Mouse (Mus musculus): ENCODE results near the gene Dock4. TPM values are rescaled to one million over a fixed set of nuclear protein-coding genes. Genes with fewer than 3 reads are reported as not detected.

Gene Dock4
- total and polyA plus RNA-seq, 2 experiments from 2014 or later = 10.5 to 30.9 TPM

GRCm38 (mm10) chr12:40417257-40417656, 28.5 kb upstream of the Dock4 start:
- WGBS = 88% methylated on average over 4 of the region's 4 CpGs
- H3K9ac ChIP-seq = no peak overlapping the region

GRCm38 (mm10) chr12:40424991-40425390, 20.8 kb upstream of the Dock4 start:
- 87% methylated on average over 1 of the region's 1 CpGs for WGBS
- no peak overlapping the region for H3K9ac ChIP-seq
- H3K4me2 ChIP-seq (ENCODE audit: low read depth) = no peak overlapping the region
- H3K4me1 ChIP-seq (ENCODE audit: insufficient read depth) = no peaks in the 10 kb centered on the region
- ATAC-seq (no peak), DNase-seq (no peak)
- no peaks in the 10 kb centered on the region for H3K27me3 ChIP-seq (ENCODE audit: insufficient read depth, low read length)
- H3K36me3 ChIP-seq (ENCODE audit: insufficient read depth) = no peaks in the 10 kb centered on the region
- no peak overlapping the region for H3K4me3 ChIP-seq (ENCODE audit: low read depth, low read length)
- TF ChIP-seq CTCF (IDR thresholded peaks at IDR 0.05; ENCODE audit: low read depth) = no peak
- no peaks in the 10 kb centered on the region for H3K9me3 ChIP-seq (ENCODE audit: low read length)
- no peak overlapping the region for H3K27ac ChIP-seq (ENCODE audit: low read depth, low read length)

More at GRCm38 (mm10) chr12:40417257-40417656, 28.5 kb upstream of the Dock4 start:
- Histone ChIP-seq H3K4me1 (ENCODE audit: insufficient read depth) (no peaks in the 10 kb centered on the region), H3K4me2 (ENCODE audit: low read depth) (no peak overlapping the region), H3K4me3 (ENCODE audit: low read depth, low read length) (no peak overlapping the region), H3K27me3 (ENCODE audit: insufficient read depth, low read length) (no peaks in the 10 kb centered on the region), H3K9me3 (ENCODE audit: low read length) (no peaks in the 10 kb centered on the region), H3K27ac (ENCODE audit: low read depth, low read length) (no peak overlapping the region), H3K36me3 (ENCODE audit: insufficient read depth) (no peaks in the 10 kb centered on the region)
- DNase-seq (no peak), ATAC-seq (no peak)
- no peak for TF ChIP-seq CTCF (IDR thresholded peaks at IDR 0.05; ENCODE audit: low read depth)

GRCm38 (mm10) chr12:40427606-40428005, 18.1 kb upstream of the Dock4 start:
- no peak for TF ChIP-seq CTCF (IDR thresholded peaks at IDR 0.05; ENCODE audit: low read depth)

GRCm38 (mm10) chr12:40429976-40430375, 15.8 kb upstream of the Dock4 start:
- Histone ChIP-seq H3K4me3 (ENCODE audit: low read depth, low read length) (no peak overlapping the region), H3K4me2 (ENCODE audit: low read depth) (no peak overlapping the region), H3K27me3 (ENCODE audit: insufficient read depth, low read length) (no peaks in the 10 kb centered on the region), H3K9me3 (ENCODE audit: low read length) (no peaks in the 10 kb centered on the region), H3K36me3 (ENCODE audit: insufficient read depth) (no peaks in the 10 kb centered on the region), H3K4me1 (ENCODE audit: insufficient read depth) (no peaks in the 10 kb centered on the region), H3K27ac (ENCODE audit: low read depth, low read length) (no peak overlapping the region), H3K9ac (no peak overlapping the region)
- DNase-seq = no peak
- ATAC-seq = no peak
- no peak for TF ChIP-seq CTCF (IDR thresholded peaks at IDR 0.05; ENCODE audit: low read depth)
- WGBS = 51% methylated on average over 3 of the region's 3 CpGs

More at GRCm38 (mm10) chr12:40427606-40428005, 18.1 kb upstream of the Dock4 start:
- ATAC-seq (no peak; the same call in 1 of the 2 replicates), DNase-seq (no peak)
- no peaks in the 10 kb centered on the region for H3K4me1 ChIP-seq (ENCODE audit: insufficient read depth)
- H3K9ac ChIP-seq = no peak overlapping the region
- H3K4me2 ChIP-seq (ENCODE audit: low read depth) = no peak overlapping the region
- H3K27me3 ChIP-seq (ENCODE audit: insufficient read depth, low read length) = no peaks in the 10 kb centered on the region
- 78% methylated on average over 10 of the region's 10 CpGs for WGBS
- no peak overlapping the region for H3K27ac ChIP-seq (ENCODE audit: low read depth, low read length)
- H3K4me3 ChIP-seq (ENCODE audit: low read depth, low read length) = no peak overlapping the region
- no peaks in the 10 kb centered on the region for H3K9me3 ChIP-seq (ENCODE audit: low read length)
- no peaks in the 10 kb centered on the region for H3K36me3 ChIP-seq (ENCODE audit: insufficient read depth)

- peak; percentile 34; the same call in 1 of the 2 replicates for ATAC-seq
- 39% methylated on average over 5 of the region's 5 CpGs for WGBS
- H3K4me3 ChIP-seq (ENCODE audit: low read depth, low read length) = no peak overlapping the region
Measured at GRCm38 (mm10) chr12:40431075-40431474, 14.7 kb upstream of the Dock4 start.

GRCm38 (mm10) chr12:40434101-40434500, 11.7 kb upstream of the Dock4 start:
- no peak overlapping the region for H3K4me2 ChIP-seq (ENCODE audit: low read depth)
- TF ChIP-seq CTCF (IDR thresholded peaks at IDR 0.05; ENCODE audit: low read depth) = no peak
- no peaks in the 10 kb centered on the region for H3K4me1 ChIP-seq (ENCODE audit: insufficient read depth)
- H3K36me3 ChIP-seq (ENCODE audit: insufficient read depth) = no peaks in the 10 kb centered on the region
- no peaks in the 10 kb centered on the region for H3K27me3 ChIP-seq (ENCODE audit: insufficient read depth, low read length)
- no peak overlapping the region for H3K9ac ChIP-seq
- H3K4me3 ChIP-seq (ENCODE audit: low read depth, low read length) = no peak overlapping the region
- DNase-seq (peak; percentile 21), ATAC-seq (no peak)
- no peaks in the 10 kb centered on the region for H3K9me3 ChIP-seq (ENCODE audit: low read length)
- 23% methylated on average over 3 of the region's 3 CpGs for WGBS
- H3K27ac ChIP-seq (ENCODE audit: low read depth, low read length) = no peak overlapping the region

More at GRCm38 (mm10) chr12:40431075-40431474, 14.7 kb upstream of the Dock4 start:
- H3K9ac ChIP-seq = no peak overlapping the region
- no peak for DNase-seq
- H3K27ac ChIP-seq (ENCODE audit: low read depth, low read length) = no peak overlapping the region
- no peaks in the 10 kb centered on the region for H3K36me3 ChIP-seq (ENCODE audit: insufficient read depth)
- no peaks in the 10 kb centered on the region for H3K27me3 ChIP-seq (ENCODE audit: insufficient read depth, low read length)
- H3K4me2 ChIP-seq (ENCODE audit: low read depth) = no peak overlapping the region
- no peak for TF ChIP-seq CTCF (IDR thresholded peaks at IDR 0.05; ENCODE audit: low read depth)
- no peaks in the 10 kb centered on the region for H3K9me3 ChIP-seq (ENCODE audit: low read length)
- no peaks in the 10 kb centered on the region for H3K4me1 ChIP-seq (ENCODE audit: insufficient read depth)

- DNase-seq (no peak), ATAC-seq (no peak)
- Histone ChIP-seq H3K9ac (no peak overlapping the region), H3K4me1 (ENCODE audit: insufficient read depth) (no peaks in the 10 kb centered on the region), H3K4me2 (ENCODE audit: low read depth) (no peak overlapping the region), H3K9me3 (ENCODE audit: low read length) (no peaks in the 10 kb centered on the region), H3K36me3 (ENCODE audit: insufficient read depth) (no peaks in the 10 kb centered on the region), H3K27ac (ENCODE audit: low read depth, low read length) (no peak overlapping the region), H3K27me3 (ENCODE audit: insufficient read depth, low read length) (no peaks in the 10 kb centered on the region), H3K4me3 (ENCODE audit: low read depth, low read length) (no peak overlapping the region)
- 29% methylated on average over 2 of the region's 2 CpGs for WGBS
- no peak for TF ChIP-seq CTCF (IDR thresholded peaks at IDR 0.05; ENCODE audit: low read depth)
Measured at GRCm38 (mm10) chr12:40438049-40438448, 7.7 kb upstream of the Dock4 start.

All from forebrain, postnatal 0 days (tissue).